Mouse (Mus musculus) olfactory bulb, adult 2 months (tissue): ENCODE results near the gene Vax2.

Source experiments
- CTCF ChIP-seq: fragments of 200-500 bp; IDR thresholded peaks from 2 replicates; pipeline ENCODE4 v1.5.1; 2012; ENCODE audit warnings: low read depth, mild to moderate bottlenecking, low read length, moderate library complexity; ENCODE audit not compliant: insufficient read depth
- POLR2A ChIP-seq: fragments of 200-500 bp; IDR thresholded peaks from 2 replicates; pipeline ENCODE4 v1.6.1; 2012; ENCODE audit warnings: mild to moderate bottlenecking, low read depth, low read length, moderate library complexity; ENCODE audit not compliant: insufficient read depth

GRCm38 (mm10) chr6:83715461-83716196 is 4.6 kb downstream of the Vax2 start:
- no peak for TF ChIP-seq POLR2A
- TF ChIP-seq CTCF = no peak
